Mouse (Mus musculus) embryonic facial prominence, embryonic 15.5 days (tissue): ENCODE results near the gene Cntd1. TPM values are rescaled to one million over a fixed set of nuclear protein-coding genes. Genes with fewer than 3 reads are reported as not detected.
A peak's percentile ranks its signal among the peaks of the same experiment; 100 is the strongest.
"Not testable (repeated sequence)": the region's sequence is repeated elsewhere in the genome, so short reads cannot be mapped to it uniquely, and the experiment has no call there.

Experiments used
- ATAC-seq: fragments of 200-750 bp; cut with Nextera tagmentation; 2 replicates; pipeline ENCODE4 v1.8.0; 2017; ENCODE audit warnings: low read depth, moderate TSS enrichment; ENCODE audit not compliant: insufficient number of reproducible peaks, low FRiP score, low TSS enrichment
- H3K27ac ChIP-seq: fragments of 300-500 bp; sonication (generic); replicated peaks from 2 replicates; pipeline ENCODE4 v1.5.1; 2015; ENCODE audit warnings: mild to moderate bottlenecking, inconsistent platforms
- H3K27me3 ChIP-seq: fragments of 300-500 bp; sonication (generic); 2 replicates; pipeline ENCODE4 v1.6.1; 2015; ENCODE audit warnings: inconsistent platforms
- H3K36me3 ChIP-seq: fragments of 300-500 bp; sonication (generic); 2 replicates; pipeline ENCODE4 v1.6.1; 2015; ENCODE audit warnings: mild to moderate bottlenecking, inconsistent platforms
- H3K4me1 ChIP-seq: fragments of 300-500 bp; sonication (generic); 2 replicates; pipeline ENCODE4 v1.6.1; 2015; ENCODE audit warnings: inconsistent platforms
- H3K4me2 ChIP-seq: fragments of 300-500 bp; sonication (generic); replicated peaks from 2 replicates; pipeline ENCODE4 v1.6.1; 2015; ENCODE audit warnings: mild to moderate bottlenecking, inconsistent platforms
- H3K4me3 ChIP-seq: fragments of 300-500 bp; sonication (generic); replicated peaks from 2 replicates; pipeline ENCODE4 v1.5.1; 2015; ENCODE audit warnings: mild to moderate bottlenecking, inconsistent platforms
- H3K9ac ChIP-seq: fragments of 300-500 bp; sonication (generic); 2 replicates; pipeline ENCODE4 v1.6.1; 2015; ENCODE audit warnings: inconsistent platforms
- H3K9me3 ChIP-seq: fragments of 300-500 bp; sonication (generic); replicated peaks from 2 replicates; pipeline ENCODE4 v1.6.1; 2016; ENCODE audit warnings: inconsistent platforms
- WGBS: fragments of 180-500 bp; shearing (Covaris S2); methylation state at CpG from one replicate; pipeline ENCODE4 v1.1.7; 2015; 5-methylcytosine and 5-hydroxymethylcytosine counted together
- polyA plus RNA-seq: library from polyadenylated mRNA; unstranded; fragments of >200 nt; fragmentation: Nextera tagmentation; extraction: Ambion mirVana; gene quantifications from 2 replicates; pipeline ENCODE4 v1.2.1, GENCODE M21; 2015

Gene Cntd1
- polyA plus RNA-seq, 1 experiment from 2014 or later = 1.9 TPM

DNA sequence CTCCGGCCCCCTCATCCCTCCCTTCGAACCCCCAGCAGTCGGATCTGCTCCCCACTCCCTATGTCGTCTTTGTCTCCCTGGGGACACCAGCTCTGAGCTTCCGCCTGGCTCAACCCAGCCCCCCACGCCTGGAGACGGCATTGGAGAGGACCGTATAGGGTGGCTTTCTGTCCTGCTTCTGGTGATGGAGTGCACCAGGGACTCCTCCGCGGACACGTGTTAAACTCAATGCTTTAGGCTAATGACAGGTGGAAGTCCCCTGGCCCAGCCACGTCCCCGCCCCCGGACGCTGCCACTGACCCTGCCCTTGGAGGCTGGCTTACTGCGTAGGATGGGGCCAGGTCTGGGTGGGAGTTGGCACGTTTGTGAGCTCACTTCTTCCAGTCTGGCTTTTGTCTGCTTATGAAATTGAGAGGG lies 37.7 kb downstream of the Cntd1 start:
- WGBS = under 1% methylated on average over 17 of the region's 17 CpGs
- Histone ChIP-seq H3K9ac (peak overlapping the region; percentile 89), H3K9me3 (no peaks in the 10 kb centered on the region), H3K36me3 (peaks cover 38% of the 10 kb centered on the region), H3K4me3 (peak overlapping the region; percentile 95), H3K4me1 (peaks cover 15% of the 10 kb centered on the region), H3K4me2 (peak overlapping the region; percentile 93), H3K27ac (peak overlapping the region; percentile 74), H3K27me3 (no peaks in the 10 kb centered on the region)
- peak; percentile 31 for ATAC-seq

DNA sequence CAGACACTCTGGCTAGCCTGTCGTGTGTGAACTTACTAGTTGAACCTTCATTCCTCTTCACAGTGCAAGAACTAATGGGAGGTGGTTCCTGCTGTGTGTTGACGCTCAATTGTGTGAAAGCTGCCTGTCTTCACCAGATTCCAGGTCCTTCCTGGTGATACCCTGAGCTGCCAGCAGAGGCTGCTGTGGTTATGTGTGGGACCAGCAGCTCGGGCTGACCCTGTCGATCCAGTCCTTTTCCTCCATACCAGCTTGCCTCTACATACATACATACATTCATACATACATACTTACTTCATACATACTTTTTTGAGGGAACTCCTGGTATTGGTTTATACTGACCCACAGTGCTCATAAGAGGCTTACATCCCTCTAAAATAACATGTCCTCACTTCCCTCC lies 44.8 kb downstream of the Cntd1 start:
- H3K27me3 ChIP-seq = no peaks in the 10 kb centered on the region
- no peak for ATAC-seq
- no peak overlapping the region for H3K4me3 ChIP-seq
- WGBS = 9% methylated on average over 4 of the region's 4 CpGs
- no peaks in the 10 kb centered on the region for H3K9me3 ChIP-seq
- H3K4me2 ChIP-seq = no peak overlapping the region
- H3K27ac ChIP-seq = no peak overlapping the region
- H3K36me3 ChIP-seq = peaks cover 75% of the 10 kb centered on the region
- H3K4me1 ChIP-seq = peaks cover 5% of the 10 kb centered on the region; the same call in 1 of the 2 replicates
- H3K9ac ChIP-seq = no peak overlapping the region

GRCm38 (mm10) chr11:101324763-101325162 lies 46.0 kb downstream of the Cntd1 start, which contains the start of gene Aoc2:
Gene Aoc2 (plus strand): TSS chr11:101325063.
- Histone ChIP-seq H3K9ac (no peak within 1 kb of the TSS), H3K4me1 (peaks cover 12% of the 10 kb centered on the region; the same call in 1 of the 2 replicates), H3K4me2 (no peak within 1 kb of the TSS), H3K27me3 (no peaks in the 10 kb centered on the region), H3K9me3 (no peaks in the 10 kb centered on the region), H3K4me3 (no peak within 1 kb of the TSS), H3K27ac (no peak within 1 kb of the TSS), H3K36me3 (peaks cover 64% of the 10 kb centered on the region)
- ATAC-seq = no peak
- 93% methylated on average over 5 of the region's 5 CpGs for WGBS

- H3K4me3 ChIP-seq, ATAC-seq, H3K27me3 ChIP-seq, H3K9me3 ChIP-seq, H3K9ac ChIP-seq, H3K27ac ChIP-seq, H3K4me2 ChIP-seq: not testable (repeated sequence)
- Histone ChIP-seq H3K36me3 (peaks cover 59% of the 10 kb centered on the region), H3K4me1 (peaks cover 12% of the 10 kb centered on the region; the same call in 1 of the 2 replicates)
- WGBS = 90% methylated on average over 11 of the region's 11 CpGs
Observed at GRCm38 (mm10) chr11:101325201-101325600, 46.4 kb downstream of the Cntd1 start.

- Histone ChIP-seq H3K36me3 (peaks cover 50% of the 10 kb centered on the region), H3K4me3 (no peak overlapping the region), H3K27me3 (no peaks in the 10 kb centered on the region), H3K4me1 (peaks cover 16% of the 10 kb centered on the region; the same call in 1 of the 2 replicates), H3K9me3 (no peaks in the 10 kb centered on the region), H3K9ac (no peak overlapping the region), H3K27ac (no peak overlapping the region), H3K4me2 (no peak overlapping the region)
- no peak for ATAC-seq
- WGBS = 85% methylated on average over 11 of the region's 11 CpGs
Observed at GRCm38 (mm10) chr11:101326147-101326546, 47.3 kb downstream of the Cntd1 start.

- Histone ChIP-seq H3K36me3 (peaks cover 38% of the 10 kb centered on the region), H3K4me3 (no peak overlapping the region), H3K9me3 (no peaks in the 10 kb centered on the region), H3K27ac (no peak overlapping the region), H3K4me2 (no peak overlapping the region), H3K9ac (no peak overlapping the region), H3K4me1 (peaks cover 18% of the 10 kb centered on the region; the same call in 1 of the 2 replicates), H3K27me3 (no peaks in the 10 kb centered on the region)
- WGBS = 48% methylated on average over 3 of the region's 3 CpGs
- no peak for ATAC-seq
Observed at GRCm38 (mm10) chr11:101327311-101327710, 48.5 kb downstream of the Cntd1 start.

GRCm38 (mm10) chr11:101328941-101329635 lies 50.3 kb downstream of the Cntd1 start:
- Histone ChIP-seq H3K9me3 (no peaks in the 10 kb centered on the region), H3K4me3 (no peak overlapping the region), H3K9ac (no peak overlapping the region), H3K4me2 (no peak overlapping the region), H3K36me3 (peaks cover 20% of the 10 kb centered on the region), H3K27me3 (no peaks in the 10 kb centered on the region), H3K27ac (peak overlapping the region; percentile 5; the same call in 1 of the 2 replicates), H3K4me1 (peaks cover 18% of the 10 kb centered on the region; the same call in 1 of the 2 replicates)
- no peak for ATAC-seq
- 61% methylated on average over 6 of the region's 6 CpGs for WGBS

DNA sequence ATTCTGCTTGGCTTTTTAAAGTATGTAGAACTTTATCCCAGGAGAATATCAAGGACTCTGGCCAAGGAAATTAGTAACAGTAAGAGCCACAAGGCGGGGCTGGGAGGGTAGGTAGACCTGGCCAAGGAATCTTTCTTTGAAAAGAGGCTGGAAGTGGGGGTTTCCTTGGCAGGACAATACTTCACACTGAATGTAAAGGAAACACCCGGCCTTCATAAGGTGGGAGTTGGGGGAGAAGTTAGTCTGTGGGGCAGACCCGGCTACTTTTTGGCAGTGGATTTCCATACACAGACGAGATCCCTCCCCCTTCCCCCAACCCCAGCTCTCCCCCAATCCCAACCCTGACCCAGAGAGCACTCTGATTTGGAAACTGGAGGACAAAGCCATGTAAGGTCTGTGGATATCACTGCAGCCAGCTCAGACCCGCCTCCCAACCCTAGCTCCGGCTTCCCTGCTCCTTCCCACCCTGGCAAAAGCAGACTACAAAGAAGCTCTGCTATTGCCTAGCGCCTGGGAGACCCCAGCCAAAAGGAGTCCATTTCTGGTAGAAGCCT lies 51.6 kb downstream of the Cntd1 start, which contains the start of gene Aoc3:
Aoc3 (plus strand) TSS at position 235 of the 554 bp plus-strand sequence.
- Histone ChIP-seq H3K36me3 (peaks cover 7% of the 10 kb centered on the region), H3K4me3 (no peak within 1 kb of the TSS), H3K4me2 (no peak within 1 kb of the TSS; the same call in 1 of the 2 replicates), H3K9ac (no peak within 1 kb of the TSS), H3K27ac (peak within 1 kb of the TSS; percentile 55; the same call in 1 of the 2 replicates), H3K27me3 (no peaks in the 10 kb centered on the region), H3K9me3 (no peaks in the 10 kb centered on the region), H3K4me1 (peaks cover 18% of the 10 kb centered on the region; the same call in 1 of the 2 replicates)
- WGBS = 61% methylated on average over 7 of the region's 7 CpGs
- peak; percentile 58 for ATAC-seq

GRCm38 (mm10) chr11:101330961-101331360 lies 52.1 kb downstream of the Cntd1 start:
- not testable (repeated sequence) for ATAC-seq, H3K4me2 ChIP-seq, H3K36me3 ChIP-seq, H3K4me3 ChIP-seq, H3K9ac ChIP-seq, H3K27me3 ChIP-seq, H3K9me3 ChIP-seq
- Histone ChIP-seq H3K27ac (peak overlapping the region; percentile 55; the same call in 1 of the 2 replicates), H3K4me1 (peaks cover 18% of the 10 kb centered on the region; the same call in 1 of the 2 replicates)
- WGBS = 75% methylated on average over 6 of the region's 6 CpGs

DNA sequence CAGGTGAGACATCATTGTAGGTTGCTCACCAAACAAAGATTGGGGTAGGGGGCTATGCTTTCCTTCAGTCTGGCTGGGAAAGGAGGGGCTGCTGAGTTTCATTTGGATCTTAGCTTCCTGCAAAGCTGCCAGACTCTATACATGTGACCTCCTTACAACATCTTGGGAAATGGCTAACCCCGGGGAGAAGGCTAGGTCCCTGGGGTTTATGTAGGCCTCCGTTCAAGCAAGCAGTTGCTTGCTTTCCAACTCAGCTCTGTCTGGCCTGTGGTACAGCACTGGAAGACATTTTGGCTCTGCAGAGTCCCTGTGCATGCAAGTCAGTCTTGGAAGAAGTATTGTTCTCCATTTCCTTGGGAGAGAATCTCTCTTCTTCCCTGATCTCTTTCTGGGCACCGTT lies 53.7 kb downstream of the Cntd1 start:
- no peak overlapping the region for H3K27ac ChIP-seq
- H3K36me3 ChIP-seq = no peaks in the 10 kb centered on the region
- H3K4me1 ChIP-seq = peaks cover 23% of the 10 kb centered on the region
- H3K27me3 ChIP-seq = no peaks in the 10 kb centered on the region
- H3K4me3 ChIP-seq = no peak overlapping the region
- 60% methylated on average over 3 of the region's 3 CpGs for WGBS
- H3K4me2 ChIP-seq = no peak overlapping the region
- H3K9me3 ChIP-seq = no peaks in the 10 kb centered on the region
- no peak for ATAC-seq
- no peak overlapping the region for H3K9ac ChIP-seq

DNA sequence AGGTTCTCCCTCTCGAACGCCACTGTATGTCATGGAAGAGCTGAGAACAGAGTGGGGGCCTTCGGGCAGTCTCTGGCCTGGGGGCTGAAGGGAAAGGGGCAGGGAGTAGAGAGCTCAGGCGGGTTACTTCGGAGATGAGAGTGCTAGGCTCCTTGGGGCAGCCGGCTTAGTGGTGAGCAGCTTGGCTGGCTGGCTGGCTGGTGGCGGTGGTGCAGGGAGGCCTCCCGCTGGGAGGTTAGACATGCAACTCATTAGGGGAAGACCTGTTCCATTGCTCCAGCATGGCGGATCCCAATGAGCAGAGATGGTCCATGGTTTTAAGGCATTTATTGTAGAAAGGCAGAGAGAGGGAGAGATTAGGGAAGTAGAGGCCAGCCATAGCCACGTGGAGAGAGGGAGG lies 55.2 kb downstream of the Cntd1 start:
- Histone ChIP-seq H3K27ac (no peak overlapping the region), H3K4me1 (peaks cover 28% of the 10 kb centered on the region), H3K4me2 (no peak overlapping the region), H3K9ac (no peak overlapping the region), H3K27me3 (no peaks in the 10 kb centered on the region), H3K4me3 (no peak overlapping the region), H3K36me3 (no peaks in the 10 kb centered on the region), H3K9me3 (no peaks in the 10 kb centered on the region)
- WGBS = 27% methylated on average over 10 of the region's 10 CpGs
- ATAC-seq = no peak
